ENCODE assay signal across 18 mouse cellular contexts in the genomic region with DNA sequence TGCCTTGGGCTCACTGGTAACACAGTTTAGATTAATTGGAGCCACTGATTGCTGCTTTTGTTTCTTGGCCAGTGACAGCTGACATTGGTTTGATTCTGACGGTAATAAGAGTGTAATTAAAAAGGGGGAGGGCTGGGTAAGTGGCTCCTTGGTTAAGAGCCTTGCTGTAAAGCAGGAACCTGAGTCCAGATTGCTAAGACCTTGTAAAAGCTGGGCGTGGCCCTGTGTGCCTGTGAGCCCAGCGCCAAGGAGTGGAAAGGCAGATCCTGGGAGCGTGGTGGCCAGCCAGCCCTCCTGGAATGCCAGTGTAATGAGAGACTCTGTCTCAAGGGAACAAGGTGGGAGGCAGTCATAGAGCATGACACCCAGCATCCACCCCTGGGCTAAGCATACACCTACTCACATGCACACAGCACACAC. TPM values are rescaled to one million over a fixed set of nuclear protein-coding genes. Genes with fewer than 3 reads are reported as not detected.
A peak's percentile ranks its signal among the peaks of the same experiment; 100 is the strongest.
DNase-seq lines count a peak whose midpoint lies in the region; ATAC-seq and TF ChIP-seq lines count a peak whose summit lies in the region.
"Had no signal": no experiment of that assay in that cellular context is flagged by ENCODE, and none has a peak within 500 bp of the region (broad histone marks: within the 10 kb centered on the region; RNA-seq: fewer than 3 reads in every experiment).

No protein-coding gene starts in this region.

- no peaks in the 10 kb centered on the region for H3K79me2 ChIP-seq in heart, adult 2 months (replicated peaks; ENCODE audit: control insufficient read depth, insufficient read depth, low read length)

- WGBS in kidney, postnatal 0 days: 34% methylated on average over 4 of the region's 4 CpGs
- 64% methylated on average over 4 of the region's 4 CpGs for WGBS in kidney, adult 2 months
- WGBS in embryonic facial prominence, embryonic 15.5 days: 55% methylated on average over 4 of the region's 4 CpGs
- WGBS in intestine, embryonic 16.5 days: 51% methylated on average over 4 of the region's 4 CpGs
- WGBS in heart, adult 2 months: 87% methylated on average over 4 of the region's 4 CpGs

- no peak overlapping the region for H3K4me3 ChIP-seq in kidney, postnatal 0 days (replicated peaks; ENCODE audit: low read depth, low read length)
- no peak overlapping the region for H3K4me3 ChIP-seq in kidney, adult 2 months (ENCODE audit: insufficient read depth, low read depth, low read length)
- H3K4me3 ChIP-seq in embryonic facial prominence, embryonic 15.5 days (replicated peaks): no peak overlapping the region
- H3K4me3 ChIP-seq in intestine, embryonic 16.5 days (ENCODE audit: low read length): no peak overlapping the region
- no peak overlapping the region for H3K4me3 ChIP-seq in heart, adult 2 months
- H3K4me3 ChIP-seq: embryonic facial prominence, embryonic 12.5 days; layer of hippocampus, adult 2 months; liver, embryonic 12.5 days; megakaryocyte, embryonic 14.5 days had no signal

- H3K27me3 ChIP-seq in kidney, postnatal 0 days (ENCODE audit: insufficient read depth, low read length): no peaks in the 10 kb centered on the region
- no peaks in the 10 kb centered on the region for H3K27me3 ChIP-seq in kidney, adult 2 months (replicated peaks; ENCODE audit: control insufficient read depth, insufficient read depth, low read length)
- H3K27me3 ChIP-seq in embryonic facial prominence, embryonic 15.5 days: no peaks in the 10 kb centered on the region
- no peaks in the 10 kb centered on the region for H3K27me3 ChIP-seq in intestine, embryonic 16.5 days (replicated peaks; ENCODE audit: control insufficient read depth, insufficient read depth, low read length)
- H3K27me3 ChIP-seq in heart, adult 2 months (ENCODE audit: control insufficient read depth, insufficient read depth, low read length): no peaks in the 10 kb centered on the region
- H3K27me3 ChIP-seq: CH12.LX; embryonic facial prominence, embryonic 12.5 days; liver, embryonic 12.5 days; megakaryocyte, embryonic 14.5 days had no signal

- no peak for TF ChIP-seq POLR2A in kidney, adult 2 months (IDR thresholded peaks at IDR 0.05; ENCODE audit: low read depth, low read length)
- TF ChIP-seq POLR2A in heart, adult 2 months (IDR thresholded peaks at IDR 0.05; ENCODE audit: insufficient read depth, low read depth, low read length): no peak

- no peaks in the 10 kb centered on the region for H3K9me3 ChIP-seq in kidney, postnatal 0 days (replicated peaks; ENCODE audit: low read length)
- H3K9me3 ChIP-seq in embryonic facial prominence, embryonic 15.5 days (replicated peaks): no peaks in the 10 kb centered on the region
- no peaks in the 10 kb centered on the region for H3K9me3 ChIP-seq in intestine, embryonic 16.5 days (ENCODE audit: control insufficient read depth, low read length)
- H3K9me3 ChIP-seq: embryonic facial prominence, embryonic 12.5 days; liver, embryonic 12.5 days; megakaryocyte, embryonic 14.5 days had no signal

- 0 out of 2 replicates have a peak, but pooled peaks have one; percentile 15 for ATAC-seq in cerebellum, adult (ENCODE audit: insufficient number of reproducible peaks, low FRiP score, low TSS enrichment)
- ATAC-seq in kidney, postnatal 0 days (replicated peaks; ENCODE audit: low FRiP score, low read depth): peak; percentile 49; the same call in 1 of the 2 replicates
- peak; percentile 70 for ATAC-seq in embryonic facial prominence, embryonic 15.5 days (ENCODE audit: insufficient number of reproducible peaks, low FRiP score, low TSS enrichment, low read depth)
- peak; percentile 85 for ATAC-seq in intestine, embryonic 16.5 days
- ATAC-seq: activated CD4-positive, CD25-positive, alpha-beta regulatory T cell, adult 4 months; liver, embryonic 12.5 days had no signal

- peaks cover 33% of the 10 kb centered on the region for H3K36me3 ChIP-seq in kidney, postnatal 0 days (ENCODE audit: insufficient read depth, low read length)
- peaks cover 2% of the 10 kb centered on the region for H3K36me3 ChIP-seq in kidney, adult 2 months (ENCODE audit: control insufficient read depth, insufficient read depth, low read length)
- peaks cover 38% of the 10 kb centered on the region for H3K36me3 ChIP-seq in embryonic facial prominence, embryonic 15.5 days
- peaks cover 17% of the 10 kb centered on the region; the same call in 1 of the 2 replicates for H3K36me3 ChIP-seq in intestine, embryonic 16.5 days (ENCODE audit: control insufficient read depth, insufficient read depth, low read length)
- H3K36me3 ChIP-seq in heart, adult 2 months (ENCODE audit: control insufficient read depth, insufficient read depth, low read length): no peaks in the 10 kb centered on the region

- intact Hi-C loops in heart, adult 2 months (cut with DNase I): no loop called here

- H3K4me1 ChIP-seq in kidney, postnatal 0 days (replicated peaks; ENCODE audit: insufficient read depth, low read length): no peaks in the 10 kb centered on the region
- no peaks in the 10 kb centered on the region for H3K4me1 ChIP-seq in kidney, adult 2 months (ENCODE audit: control insufficient read depth, insufficient read depth, low read length)
- no peaks in the 10 kb centered on the region for H3K4me1 ChIP-seq in embryonic facial prominence, embryonic 15.5 days
- H3K4me1 ChIP-seq in intestine, embryonic 16.5 days (ENCODE audit: control insufficient read depth, insufficient read depth, low read length): no peaks in the 10 kb centered on the region
- H3K4me1 ChIP-seq in heart, adult 2 months (ENCODE audit: control insufficient read depth, insufficient read depth, low read length): no peaks in the 10 kb centered on the region
- H3K4me1 ChIP-seq: embryonic facial prominence, embryonic 12.5 days; liver, embryonic 12.5 days; megakaryocyte, embryonic 14.5 days had no signal

- TF ChIP-seq EP300 in heart, adult 2 months (IDR thresholded peaks at IDR 0.05; ENCODE audit: insufficient read depth, low read depth, low read length): no peak

- H3K4me2 ChIP-seq in kidney, postnatal 0 days (ENCODE audit: low read length): no peak overlapping the region
- H3K4me2 ChIP-seq in embryonic facial prominence, embryonic 15.5 days (replicated peaks): no peak overlapping the region
- H3K4me2 ChIP-seq in intestine, embryonic 16.5 days (ENCODE audit: low read depth, low read length): no peak overlapping the region
- H3K4me2 ChIP-seq: embryonic facial prominence, embryonic 12.5 days; liver, embryonic 12.5 days had no signal

- TF ChIP-seq CTCF in kidney, postnatal 0 days (IDR thresholded peaks at IDR 0.05; ENCODE audit: low read depth): no peak
- TF ChIP-seq CTCF in kidney, adult 2 months (conservative IDR thresholded peaks at IDR 0.05; ENCODE audit: insufficient read depth, insufficient read length, low read depth, low read length): no peak
- no peak for TF ChIP-seq CTCF in heart, adult 2 months (IDR thresholded peaks at IDR 0.05)

- no peak for DNase-seq in cerebellum, adult 9-10 months
- no peak for DNase-seq in kidney, postnatal 0 days (ENCODE audit: low spot score)
- no peak for DNase-seq in kidney, adult 2 months
- no peak for DNase-seq in heart, adult 2 months
- no peak for DNase-seq in right cerebral cortex, adult 18-20 months
- DNase-seq: adrenal gland, postnatal 36 days; cerebellum, postnatal 14 days; heart, adult 18-20 months; kidney, adult 8-10 months had no signal

- no peak overlapping the region for H3K27ac ChIP-seq in kidney, postnatal 0 days
- H3K27ac ChIP-seq in kidney, adult 2 months (ENCODE audit: insufficient read depth, low read depth, low read length): no peak overlapping the region
- H3K27ac ChIP-seq in embryonic facial prominence, embryonic 15.5 days (replicated peaks): 0 out of 2 replicates have a peak overlapping the region, but pooled peaks have one; percentile 28
- H3K27ac ChIP-seq in intestine, embryonic 16.5 days (ENCODE audit: low read length): no peak overlapping the region
- H3K27ac ChIP-seq in heart, adult 2 months: no peak overlapping the region
- H3K27ac ChIP-seq: embryonic facial prominence, embryonic 12.5 days; layer of hippocampus, adult 2 months; liver, embryonic 12.5 days had no signal

- no peak overlapping the region for H3K9ac ChIP-seq in kidney, postnatal 0 days (ENCODE audit: low read depth, low read length)
- no peak overlapping the region for H3K9ac ChIP-seq in embryonic facial prominence, embryonic 15.5 days
- no peak overlapping the region for H3K9ac ChIP-seq in intestine, embryonic 16.5 days (ENCODE audit: low read depth, low read length)
- no peak overlapping the region for H3K9ac ChIP-seq in heart, adult 2 months (ENCODE audit: low read depth, low read length)
- H3K9ac ChIP-seq: embryonic facial prominence, embryonic 12.5 days; liver, embryonic 12.5 days had no signal

RNA-seq across cellular contexts. Expression of gene Papss1, which starts 38.4 kb away (rescaled TPM):
- 116 and 130 TPM in 2 replicates for polyA plus RNA-seq in kidney, postnatal 0 days (2015; fragmentation: Nextera tagmentation; extraction: Ambion mirVana)
- polyA plus RNA-seq in kidney, adult 2 months (2012; rRNA removed): 56.2 and 56.3 TPM in 2 replicates
- polyA plus RNA-seq in embryonic facial prominence, embryonic 15.5 days (2015; fragmentation: Nextera tagmentation; extraction: Ambion mirVana): 116 and 117 TPM in 2 replicates
- polyA plus RNA-seq in intestine, embryonic 16.5 days (2015; fragmentation: Nextera tagmentation; extraction: Ambion mirVana): 177 and 186 TPM in 2 replicates
- 1 to 10 TPM; 8.0 to 10.0 TPM for total RNA-seq in heart, adult 2 months (2021)
- 8.5 and 14.1 TPM in 2 replicates for polyA plus RNA-seq in heart, adult 2 months (2012; rRNA removed)

Comparison
In these comparisons a context has a peak if more than half of its experiments do, and no peak if none do; other contexts are left out.
1. ATAC-seq: peak in every context shown above with its lines; median percentile 85 in intestine, embryonic 16.5 days; 70 in embryonic facial prominence, embryonic 15.5 days; 49 in kidney, postnatal 0 days; 15 in cerebellum, adult.